Mouse (Mus musculus) heart, adult 2 months (tissue): ENCODE data around the gene Zmynd8.

Experiments
- CTCF ChIP-seq: fragments of 200-600 bp; IDR thresholded peaks from 2 replicates; pipeline ENCODE4 v1.8.1; 2022; ENCODE audit warnings: antibody characterized with exemption, mild to moderate bottlenecking, moderate library complexity
- POLR2A ChIP-seq: fragments of 200-500 bp; IDR thresholded peaks from 2 replicates; pipeline ENCODE4 v1.6.1; 2011; ENCODE audit warnings: mild to moderate bottlenecking, low read depth, low read length, control low read depth; ENCODE audit not compliant: insufficient read depth

DNA sequence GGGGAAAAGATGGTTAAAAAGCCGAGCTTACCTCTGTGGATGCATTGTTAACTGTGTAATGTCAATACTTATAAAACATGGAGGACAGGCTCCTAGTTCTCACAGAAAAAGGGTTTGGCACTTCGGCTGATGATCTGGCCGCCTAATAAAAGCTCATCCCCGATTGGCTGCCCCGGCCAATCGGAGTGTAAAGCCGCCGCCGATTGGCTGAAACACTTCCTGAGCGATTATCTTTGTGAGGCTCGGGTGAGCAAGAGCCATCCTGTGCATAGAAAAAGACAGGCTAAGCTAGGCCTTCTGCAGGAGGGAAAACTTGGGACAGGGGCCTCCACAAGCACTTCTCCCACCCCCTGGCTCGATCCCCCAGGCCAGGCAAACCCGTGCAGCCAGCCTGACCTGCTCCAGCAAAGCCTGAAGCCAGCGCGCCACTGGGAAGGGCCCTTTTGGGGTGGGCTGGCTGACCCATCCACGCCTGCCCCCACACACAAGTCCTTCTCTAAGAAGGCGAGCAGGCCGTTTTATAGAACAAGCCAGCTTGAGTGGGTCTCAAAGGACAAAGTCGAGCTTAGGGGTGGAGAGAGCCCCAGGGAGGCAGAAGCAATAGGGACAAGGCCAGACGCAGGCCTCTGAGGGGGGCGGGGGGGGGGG is 14.1 kb downstream of the Zmynd8 start:
- peak; percentile 70 for TF ChIP-seq POLR2A
- TF ChIP-seq CTCF: no peak
